ENCODE assay signal across 15 mouse cellular contexts in genomic region chr10:7959073-7959472, GRCm38 (mm10). TPM values are rescaled to one million over a fixed set of nuclear protein-coding genes. Genes with fewer than 3 reads are reported as not detected.
A peak's percentile ranks its signal among the peaks of the same experiment; 100 is the strongest.
DNase-seq lines count a peak whose midpoint lies in the region; ATAC-seq and TF ChIP-seq lines count a peak whose summit lies in the region.
"Had no signal": no experiment of that assay in that cellular context is flagged by ENCODE, and none has a peak within 500 bp of the region (broad histone marks: within the 10 kb centered on the region; RNA-seq: fewer than 3 reads in every experiment).

No protein-coding gene starts in this region.

- peak; percentile 51 for DNase-seq in heart, postnatal 0 days (ENCODE audit: low spot score)
- no peak for DNase-seq in heart, postnatal 14 days
- peak; percentile 26 for DNase-seq in right cerebral cortex, adult 18-20 months
- no peak for DNase-seq in right cerebral cortex, postnatal 14 days
- DNase-seq in liver, embryonic 13.5 days = peak; percentile 21
- DNase-seq in right cerebral cortex, postnatal 25 days = peak; percentile 32
- no peak for DNase-seq in kidney, adult 11 months
- DNase-seq: cerebellum, adult 8-10 months; gastrocnemius, postnatal 36 days; kidney, postnatal 14 days; thymus, postnatal 36 days had no signal

- H3K9ac ChIP-seq in heart, postnatal 0 days (replicated peaks; ENCODE audit: low read depth, low read length) = no peak overlapping the region
- no peak overlapping the region for H3K9ac ChIP-seq in liver, embryonic 13.5 days
- H3K9ac ChIP-seq: forebrain, embryonic 15.5 days; hindbrain, embryonic 14.5 days had no signal

- H3K36me3 ChIP-seq in heart, postnatal 0 days (replicated peaks; ENCODE audit: control insufficient read depth, insufficient read depth, low read length) = no peaks in the 10 kb centered on the region
- no peaks in the 10 kb centered on the region for H3K36me3 ChIP-seq in liver, embryonic 13.5 days
- H3K36me3 ChIP-seq: forebrain, embryonic 15.5 days had no signal

- no peak overlapping the region for H3K4me3 ChIP-seq in heart, postnatal 0 days (ENCODE audit: low read depth, low read length)
- no peak overlapping the region for H3K4me3 ChIP-seq in liver, embryonic 13.5 days (replicated peaks)
- H3K4me3 ChIP-seq: forebrain, embryonic 15.5 days had no signal

- H3K4me2 ChIP-seq in heart, postnatal 0 days (ENCODE audit: low read depth, low read length) = 0 out of 2 replicates have a peak overlapping the region, but pooled peaks have one; percentile 12
- H3K4me2 ChIP-seq in liver, embryonic 13.5 days = 0 out of 2 replicates have a peak overlapping the region, but pooled peaks have one; percentile 8
- H3K4me2 ChIP-seq: forebrain, embryonic 15.5 days; hindbrain, embryonic 14.5 days had no signal

- peak overlapping the region; percentile 46; the same call in 1 of the 2 replicates for H3K27ac ChIP-seq in heart, postnatal 0 days (ENCODE audit: low read depth)
- H3K27ac ChIP-seq in liver, embryonic 13.5 days = no peak overlapping the region
- H3K27ac ChIP-seq: forebrain, embryonic 15.5 days; hindbrain, embryonic 14.5 days had no signal

- TF ChIP-seq CTCF in heart, postnatal 0 days (IDR thresholded peaks at IDR 0.05; ENCODE audit: low read depth) = no peak

- WGBS in heart, postnatal 0 days = 29% methylated on average over 6 of the region's 6 CpGs
- 28% methylated on average over 6 of the region's 6 CpGs for WGBS in liver, embryonic 13.5 days (ENCODE audit: insufficient replicate concordance)

- H3K9me3 ChIP-seq in heart, postnatal 0 days (replicated peaks; ENCODE audit: control insufficient read depth, low read length) = no peaks in the 10 kb centered on the region
- no peaks in the 10 kb centered on the region for H3K9me3 ChIP-seq in liver, embryonic 13.5 days (replicated peaks)
- H3K9me3 ChIP-seq: forebrain, embryonic 15.5 days had no signal

- no peak for TF ChIP-seq EP300 in heart, postnatal 0 days (IDR thresholded peaks at IDR 0.05; ENCODE audit: low read depth)

- peaks cover 20% of the 10 kb centered on the region; the same call in 1 of the 2 replicates for H3K4me1 ChIP-seq in heart, postnatal 0 days (ENCODE audit: control insufficient read depth, insufficient read depth)
- H3K4me1 ChIP-seq in liver, embryonic 13.5 days (replicated peaks) = peaks cover 37% of the 10 kb centered on the region

- no peaks in the 10 kb centered on the region for H3K27me3 ChIP-seq in heart, postnatal 0 days (ENCODE audit: control insufficient read depth, insufficient read depth, low read length)
- no peaks in the 10 kb centered on the region for H3K27me3 ChIP-seq in liver, embryonic 13.5 days
- H3K27me3 ChIP-seq: CH12.LX; forebrain, embryonic 15.5 days had no signal

- no peak for ATAC-seq in heart, postnatal 0 days (ENCODE audit: insufficient read depth, low read depth)
- peak; percentile 22 for ATAC-seq in liver, embryonic 13.5 days (ENCODE audit: low read depth)
- ATAC-seq: forebrain, embryonic 15.5 days; intestine, postnatal 0 days had no signal

- intact Hi-C loops in heart, postnatal 14 days (cut with DNase I) = no loop called here

RNA-seq across cellular contexts. Expression of gene Tab2, which starts 3.0 kb away (rescaled TPM):
- total RNA-seq in heart, postnatal 0 days (2014; rRNA removed; ENCODE audit: low replicate concordance) = 71.6 and 87.7 TPM in 2 replicates
- 12.5 and 14.3 TPM in 2 replicates for polyA plus RNA-seq in heart, postnatal 0 days (2015; fragmentation: Nextera tagmentation; extraction: Ambion mirVana)
- total RNA-seq in heart, postnatal 14 days (2021) = 10 to 100 TPM; 46.9 to 49.9 TPM
- 9.2 TPM in 2 replicates for polyA plus RNA-seq in liver, embryonic 13.5 days (2015; fragmentation: Nextera tagmentation; extraction: Ambion mirVana)

Comparison
In these comparisons a context has a peak if more than half of its experiments do, and no peak if none do; other contexts are left out.
1. DNase-seq: peak in heart, postnatal 0 days (single experiment), right cerebral cortex, adult 18-20 months (single experiment), liver, embryonic 13.5 days (single experiment) and right cerebral cortex, postnatal 25 days (single experiment); none in heart, postnatal 14 days (0 of 2), right cerebral cortex, postnatal 14 days (single experiment) and kidney, adult 11 months (single experiment).